Mouse (Mus musculus): ENCODE measurements around the gene Tbl1x.

Gene Tbl1x

DNA sequence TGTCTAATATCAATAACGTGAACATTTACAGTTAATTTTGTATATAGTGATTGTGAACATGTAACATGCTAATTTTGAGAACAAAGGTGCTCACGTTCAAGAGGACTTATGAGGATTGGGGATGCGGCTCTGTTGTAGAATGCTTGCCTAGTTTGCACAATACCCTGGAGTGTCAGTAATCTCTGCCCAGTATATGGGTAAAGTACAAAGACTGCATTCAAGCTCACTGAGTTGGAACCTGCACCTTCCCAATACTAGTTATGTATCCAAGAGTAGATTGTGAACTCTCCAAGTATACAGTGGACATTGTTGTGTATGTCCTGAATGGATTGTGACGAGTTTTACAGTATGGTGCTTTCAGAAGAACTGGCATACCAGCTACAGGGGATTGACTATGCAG lies 33.7 kb downstream of the Tbl1x start:
- DNase-seq (ENCODE audit: low spot score in 2 of 2), result no peak

DNA sequence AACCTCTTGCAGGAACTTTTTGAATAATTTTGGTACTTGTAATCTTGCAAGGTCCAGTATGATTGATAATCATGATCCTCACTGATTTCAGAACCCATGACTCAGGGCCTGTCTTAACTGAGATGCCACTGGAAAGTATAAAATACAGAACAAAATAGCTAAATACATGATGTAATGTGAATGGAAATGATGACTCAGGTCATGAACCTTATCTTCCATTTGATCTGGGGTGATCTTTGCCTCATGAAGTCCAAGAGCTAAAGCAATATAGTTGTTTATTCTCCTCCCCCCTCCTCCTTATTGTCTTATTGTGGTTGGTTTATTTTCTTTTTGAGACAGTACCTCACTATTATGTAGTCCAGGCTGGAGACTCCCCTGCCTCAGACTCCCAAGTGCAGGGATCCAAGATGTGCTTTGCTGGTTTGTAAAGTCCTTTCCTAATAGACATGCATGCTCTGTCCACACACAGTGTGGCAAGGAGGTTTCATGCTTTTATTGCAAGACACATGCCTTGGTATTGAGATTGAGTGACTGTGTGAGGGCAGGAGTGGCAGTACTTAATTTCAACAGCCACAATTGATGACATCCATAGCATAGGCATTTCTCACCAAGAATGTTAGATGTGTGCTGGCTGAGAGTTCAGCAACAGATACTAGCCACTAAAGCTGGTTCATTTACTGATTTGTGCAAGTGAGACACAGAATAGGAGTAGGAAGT lies 34.7 kb downstream of the Tbl1x start:
- no peak for DNase-seq (ENCODE audit: low spot score in 2 of 2)

DNA sequence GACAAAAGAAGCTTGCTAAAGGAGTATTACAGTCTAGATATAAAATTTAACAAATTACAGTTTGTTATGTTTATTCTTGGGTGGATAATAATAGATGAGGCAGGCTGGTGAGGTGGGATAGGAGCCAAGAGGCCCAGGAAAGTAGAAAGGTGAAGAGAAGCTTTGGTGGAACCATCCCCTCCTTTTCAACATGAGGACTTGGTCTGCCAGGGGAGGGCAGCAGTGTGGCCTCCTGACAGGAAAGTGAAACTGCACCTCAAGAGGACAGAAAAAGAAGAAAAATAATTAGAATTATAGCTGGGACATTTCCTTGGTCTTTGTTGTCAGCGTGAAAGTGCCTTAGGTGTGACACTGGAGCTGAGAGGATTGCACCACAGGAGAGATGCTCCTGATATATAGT lies 35.6 kb downstream of the Tbl1x start:
- peak in 1 of 2 experiments; percentile 27 for DNase-seq (ENCODE audit: low spot score in 2 of 2)

DNA sequence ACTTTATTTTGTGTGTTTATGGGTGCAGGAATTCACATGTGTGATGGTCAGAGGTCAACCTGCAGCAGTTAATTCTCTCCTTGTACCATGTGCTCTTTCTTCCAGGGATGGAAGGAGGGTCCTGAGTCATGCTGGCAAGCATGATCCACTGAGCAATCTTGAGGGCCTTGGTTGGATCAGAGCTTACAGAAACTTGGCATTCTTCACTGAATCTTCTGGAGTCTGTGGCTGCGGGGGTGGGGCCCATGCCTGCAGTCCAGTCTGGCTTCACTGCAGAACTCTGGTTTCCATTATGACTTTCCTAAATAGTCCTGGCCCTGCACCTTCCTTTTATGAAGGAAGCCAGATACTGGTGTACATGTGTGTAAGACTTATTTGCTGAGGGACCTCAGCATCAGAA lies 38.1 kb downstream of the Tbl1x start:
- no peak for DNase-seq (ENCODE audit: low spot score in 2 of 2)

DNA sequence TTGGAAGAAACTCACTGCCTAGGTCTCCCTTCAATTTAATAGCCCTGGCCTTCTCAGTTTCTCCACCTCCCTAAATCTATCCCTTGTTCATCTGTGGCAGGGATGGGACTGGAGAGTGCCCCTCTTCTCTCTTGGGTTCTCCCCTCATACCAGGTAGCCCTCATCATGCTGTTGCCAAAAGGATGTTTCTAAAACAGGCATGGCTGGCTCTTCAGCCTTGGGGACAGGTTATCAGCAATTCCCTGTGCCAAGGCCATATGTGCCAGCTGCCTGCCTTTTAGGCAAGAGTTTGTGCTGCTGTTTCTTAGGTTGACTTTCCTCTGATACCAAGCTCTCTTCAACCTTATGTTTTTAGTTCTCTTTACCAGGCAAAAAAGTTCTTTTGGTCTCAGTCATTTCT lies 39.6 kb downstream of the Tbl1x start:
- no peak for DNase-seq (ENCODE audit: low spot score in 2 of 2)

DNA sequence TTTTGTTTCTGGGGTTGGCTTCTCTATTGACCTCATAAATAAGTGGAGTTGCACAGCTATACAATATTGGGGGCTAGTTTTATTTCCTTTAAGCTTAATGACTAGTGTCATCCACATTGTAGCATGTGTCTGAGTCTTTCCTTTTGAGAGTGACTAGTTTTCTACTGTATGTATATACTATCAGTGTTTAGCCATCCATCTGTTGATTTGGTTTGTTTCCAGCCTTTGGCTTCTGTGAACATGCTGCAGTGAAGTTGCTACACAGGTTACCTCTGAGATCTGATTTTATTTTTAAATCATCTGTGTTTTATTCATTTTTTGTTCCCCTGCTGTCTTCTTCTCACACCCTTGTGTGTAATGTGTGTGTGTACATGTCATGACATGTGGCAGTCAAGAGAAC lies 40.5 kb downstream of the Tbl1x start:
- no peak for DNase-seq (ENCODE audit: low spot score in 2 of 2)

DNA sequence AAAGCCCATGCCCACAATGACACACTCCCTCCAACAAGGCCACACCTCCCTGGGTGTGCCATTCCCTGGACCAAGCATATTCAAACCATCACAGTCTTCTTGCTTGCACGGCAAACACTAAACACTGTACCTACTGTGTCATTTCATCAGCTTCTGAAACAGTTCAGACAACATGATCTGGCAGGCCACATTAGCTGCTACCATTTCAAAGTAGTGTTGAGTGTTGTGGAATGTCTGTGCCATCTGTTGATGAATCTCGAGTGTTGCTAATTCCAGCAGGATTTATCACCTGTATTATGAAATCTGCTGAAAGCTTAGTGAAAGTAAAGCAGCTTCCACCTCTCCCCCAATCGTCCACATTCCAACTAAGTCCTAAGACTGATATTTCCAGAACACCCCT lies 41.3 kb downstream of the Tbl1x start:
- DNase-seq (ENCODE audit: low spot score in 2 of 2), result no peak

DNA sequence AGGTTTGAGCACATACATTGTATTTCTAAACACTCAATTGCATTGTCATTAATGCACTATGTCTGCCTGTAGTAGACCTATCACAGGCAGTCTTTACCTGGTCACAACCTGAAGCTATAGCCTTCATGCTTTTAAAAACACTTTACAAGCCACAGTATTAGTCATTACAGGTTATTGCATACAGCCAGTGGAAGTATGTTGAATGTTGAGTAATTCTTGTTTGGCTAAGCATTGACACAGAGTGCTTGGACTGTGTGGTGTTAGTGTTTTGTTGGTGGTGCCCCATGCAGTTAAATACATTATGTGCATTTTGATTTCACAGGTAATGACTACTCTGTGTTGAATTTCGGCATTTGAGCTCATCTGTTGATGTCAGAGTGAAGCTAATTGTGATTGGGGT lies 45.2 kb downstream of the Tbl1x start:
- DNase-seq (ENCODE audit: low spot score in 2 of 2), result no peak

DNA sequence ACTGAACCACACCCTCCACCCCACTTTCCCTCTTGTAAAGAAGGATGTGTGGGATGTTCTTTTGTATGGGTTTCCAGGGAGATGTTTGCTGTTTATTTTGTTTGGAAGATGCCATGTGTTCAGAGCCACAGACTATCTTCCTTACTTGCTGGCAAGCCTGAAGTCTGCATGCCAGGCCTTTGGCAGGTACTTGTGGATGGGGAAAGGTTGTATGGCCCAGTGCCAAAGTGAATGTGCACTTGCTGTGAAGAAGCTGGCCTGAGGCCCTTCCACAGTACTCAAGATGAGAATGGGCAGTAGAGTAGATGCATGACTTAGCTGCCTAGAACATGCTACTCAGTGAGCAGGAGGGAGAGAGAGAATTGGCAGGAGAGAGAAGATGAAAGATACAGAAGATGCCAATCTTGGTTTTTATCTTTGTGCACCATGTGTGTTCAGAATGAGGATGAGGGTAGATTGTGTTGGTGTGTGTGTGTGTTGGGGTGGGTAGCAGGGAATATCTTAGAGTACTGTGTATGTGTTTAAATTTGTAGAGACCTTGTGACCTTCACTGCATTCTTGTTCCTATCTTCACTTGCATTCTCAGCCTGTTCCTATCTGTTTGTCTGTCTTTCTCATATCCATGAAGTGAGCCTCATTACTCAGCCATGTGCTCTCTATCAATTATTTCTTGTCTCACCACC lies 48.5 kb downstream of the Tbl1x start:
- DNase-seq (ENCODE audit: low spot score in 2 of 2), result no peak

DNA sequence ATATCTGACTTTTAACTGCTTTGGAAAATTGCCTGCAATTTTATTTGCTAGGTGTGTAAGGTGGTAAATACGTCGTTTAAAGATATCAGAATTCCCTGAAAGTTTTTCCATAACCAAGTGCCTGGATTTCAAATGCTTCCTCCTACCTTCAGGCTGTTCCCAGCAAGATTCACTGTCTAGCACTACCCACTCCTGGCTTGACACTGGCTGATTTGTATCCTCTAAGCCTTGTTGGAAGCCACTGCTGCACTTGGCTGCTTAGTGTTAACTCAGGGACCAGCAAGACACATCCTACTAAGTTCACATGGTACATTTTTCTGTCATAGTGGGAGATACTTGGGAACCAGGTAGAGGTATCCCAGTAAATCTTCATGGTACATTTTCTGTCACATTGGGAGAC lies 52.8 kb downstream of the Tbl1x start:
- no peak for DNase-seq (ENCODE audit: low spot score in 2 of 2)

DNA sequence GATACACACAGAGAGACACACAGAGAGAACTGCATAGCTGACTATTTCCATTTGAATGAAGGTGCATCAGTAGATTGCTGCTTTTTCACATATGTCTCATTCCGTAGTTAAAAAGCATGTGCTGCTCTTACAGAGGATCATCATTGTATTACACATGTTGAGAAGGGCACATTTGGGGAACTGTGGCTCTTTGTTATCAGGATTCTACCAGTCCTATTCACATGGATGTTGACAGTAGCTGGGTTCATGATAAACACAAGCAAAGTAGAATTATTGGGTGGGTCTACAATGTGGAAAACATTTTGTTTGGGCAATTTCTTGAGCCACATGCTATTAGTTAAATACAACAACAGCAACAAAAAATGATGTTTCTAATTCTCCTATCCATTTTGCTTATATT lies 55.9 kb downstream of the Tbl1x start:
- DNase-seq (ENCODE audit: low spot score in 2 of 2), result no peak

DNA sequence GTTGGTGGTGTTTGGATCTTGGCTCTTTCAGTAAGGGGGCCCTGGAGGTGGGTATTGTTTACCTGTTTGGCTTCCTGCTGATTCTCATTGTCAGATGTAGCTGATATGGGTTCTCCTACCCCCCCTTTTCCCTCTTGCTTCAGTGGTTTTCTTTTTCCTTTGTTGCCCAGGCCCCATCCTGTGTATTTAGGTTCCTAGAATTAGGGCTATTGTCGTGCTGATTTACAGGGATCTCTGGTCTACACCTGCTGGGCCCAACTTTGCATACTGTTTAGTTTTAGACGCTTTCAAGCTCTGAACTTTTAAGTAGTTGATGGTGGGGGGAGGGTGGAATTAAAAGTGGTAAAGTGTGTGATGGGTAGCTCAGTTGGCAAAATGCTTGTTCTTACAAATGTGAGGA lies 57.2 kb downstream of the Tbl1x start:
- no peak for DNase-seq (ENCODE audit: low spot score in 2 of 2)

DNA sequence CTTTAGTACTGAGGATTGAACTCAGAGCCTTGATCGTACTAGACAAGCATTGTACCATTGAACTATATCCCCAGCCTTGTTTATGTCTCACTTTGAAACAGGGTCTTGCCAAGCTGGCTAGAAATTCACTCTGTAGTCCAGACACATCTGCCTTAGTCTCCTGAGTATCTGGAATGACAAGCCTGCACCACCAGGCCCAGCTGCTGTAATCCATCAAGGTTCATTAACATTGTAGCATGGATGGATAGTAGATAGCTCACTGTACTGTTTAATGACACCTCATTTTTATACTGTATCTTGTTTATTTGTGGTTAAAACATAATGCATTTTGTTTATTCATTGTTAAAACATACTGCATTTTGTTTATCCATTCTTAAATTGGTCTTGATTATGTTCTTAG lies 62.9 kb downstream of the Tbl1x start:
- DNase-seq (ENCODE audit: low spot score in 2 of 2), result no peak

DNA sequence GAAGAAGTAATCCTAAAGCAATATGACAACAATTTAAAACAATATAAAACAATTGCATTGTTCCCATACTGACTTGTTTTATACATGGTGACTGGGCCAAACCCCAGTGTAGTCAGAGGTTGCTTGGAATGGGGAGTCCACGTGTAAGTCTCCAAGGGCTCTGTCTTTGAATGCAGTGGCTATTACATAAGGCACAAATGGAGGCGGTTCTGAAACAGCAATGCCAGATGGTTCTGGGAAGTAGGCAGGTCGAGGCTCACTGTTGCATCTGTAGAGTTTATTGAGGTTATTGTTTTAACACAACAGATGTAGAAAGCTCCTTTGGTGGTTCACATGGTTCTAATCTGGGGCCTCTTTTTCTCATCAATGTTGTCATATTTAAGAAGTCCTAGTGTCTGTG lies 66.3 kb downstream of the Tbl1x start:
- DNase-seq (ENCODE audit: low spot score in 2 of 2), result no peak

DNA sequence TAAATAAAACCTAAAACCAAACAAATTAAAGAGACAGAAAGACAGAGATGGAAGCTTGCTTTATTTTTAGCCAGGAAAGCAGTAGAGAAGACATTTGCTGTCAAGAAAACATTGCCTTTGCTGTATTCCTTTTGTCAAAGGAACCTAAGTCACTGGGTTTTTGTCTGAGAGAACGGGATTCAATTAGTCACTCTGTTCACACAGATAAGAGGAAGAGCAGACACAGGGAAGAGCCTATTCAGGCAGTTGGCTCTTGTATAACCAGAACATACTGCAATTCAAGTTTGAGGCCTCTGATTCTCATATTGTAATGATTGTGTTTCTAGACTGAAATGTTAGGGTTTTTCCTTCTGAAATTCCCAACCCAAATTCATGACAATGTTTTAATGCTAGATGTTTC lies 67.4 kb downstream of the Tbl1x start:
- DNase-seq (ENCODE audit: low spot score in 2 of 2), result no peak

DNA sequence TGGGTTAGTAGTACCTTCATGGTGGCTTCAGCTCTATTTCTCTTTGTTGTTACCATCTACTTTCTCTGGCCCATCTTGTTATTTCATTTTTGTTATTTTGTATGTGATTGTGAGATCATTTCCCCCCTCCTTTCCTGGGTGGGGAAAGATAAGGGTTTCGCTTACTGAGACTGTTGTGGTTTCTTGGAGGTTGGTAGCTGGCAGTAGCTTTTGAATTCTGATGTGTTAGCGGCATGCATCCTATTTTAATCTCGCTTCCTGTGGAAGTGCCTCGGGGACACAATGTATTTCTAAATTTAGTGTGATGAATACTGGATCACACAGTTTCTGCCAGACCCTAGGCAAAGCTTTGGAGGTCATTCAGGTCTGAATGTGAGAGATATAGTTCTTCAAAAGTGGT lies 69.2 kb downstream of the Tbl1x start:
- DNase-seq (ENCODE audit: low spot score in 2 of 2), result no peak

DNA sequence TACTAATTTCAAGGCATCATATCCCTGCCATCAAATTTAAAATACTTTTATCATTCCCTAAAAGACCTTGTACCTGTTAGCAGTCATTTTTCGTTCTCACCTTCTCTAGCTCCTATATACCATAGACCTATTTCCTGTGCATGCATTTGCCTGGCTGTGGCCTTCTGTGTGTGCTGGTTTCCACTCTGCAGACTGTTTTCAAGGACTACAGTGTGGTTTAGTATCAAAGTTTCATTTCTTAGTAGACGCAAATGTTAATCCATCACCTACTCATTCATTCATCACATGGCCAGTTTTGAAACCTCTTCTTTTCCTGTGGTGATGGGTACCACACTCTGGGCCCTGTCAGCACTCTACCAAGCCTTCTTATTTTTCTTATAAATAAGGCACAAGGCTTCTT lies 75.2 kb downstream of the Tbl1x start:
- no peak for DNase-seq (ENCODE audit: low spot score in 2 of 2)

DNA sequence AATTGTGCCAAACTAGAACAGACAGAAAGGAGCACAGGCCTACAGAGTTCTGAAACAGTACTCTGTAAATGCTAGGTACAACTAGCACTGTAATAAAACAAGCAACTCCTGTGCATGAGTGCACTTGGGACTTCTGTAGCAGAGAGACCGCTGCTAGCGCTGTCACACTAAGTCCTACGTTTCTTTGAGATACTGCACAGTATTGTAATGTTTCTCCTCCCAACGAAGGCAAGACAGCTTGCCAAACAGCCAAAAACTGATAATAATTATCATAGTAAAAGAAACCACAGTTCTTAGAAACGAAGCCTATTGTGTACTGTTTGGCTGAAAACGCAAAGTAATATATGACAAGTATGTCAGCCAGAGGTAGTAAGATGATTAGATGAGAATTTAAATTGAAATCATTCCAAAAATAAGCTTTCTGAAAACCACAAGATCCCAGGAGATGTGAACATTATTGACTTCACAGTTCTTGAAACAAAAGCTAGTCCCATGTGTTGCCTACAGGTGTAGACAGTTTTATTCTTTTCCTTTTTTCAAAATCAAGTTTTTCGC lies 83.9 kb downstream of the Tbl1x start:
- DNase-seq (ENCODE audit: low spot score in 2 of 2), result no peak

DNA sequence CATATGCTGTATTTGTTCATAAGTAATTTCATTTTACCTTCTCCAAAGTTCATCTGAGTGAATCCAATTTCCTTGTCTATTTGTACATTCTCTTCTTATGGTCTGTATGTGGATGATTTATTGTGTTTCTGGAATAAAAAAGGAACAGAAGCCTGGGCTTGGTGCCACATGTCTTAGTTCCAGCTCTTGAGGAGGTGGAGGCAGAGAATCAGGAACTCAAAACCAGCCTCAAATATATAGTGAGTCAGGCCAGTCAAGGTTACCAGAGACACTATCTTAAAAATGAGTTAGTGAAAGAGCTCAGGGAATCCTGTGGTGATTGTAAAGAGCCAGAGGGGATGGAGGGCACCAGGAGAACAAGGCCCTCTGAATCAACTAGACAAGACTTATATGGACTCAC lies 86.9 kb downstream of the Tbl1x start:
- DNase-seq (ENCODE audit: low spot score in 2 of 2), result no peak

DNA sequence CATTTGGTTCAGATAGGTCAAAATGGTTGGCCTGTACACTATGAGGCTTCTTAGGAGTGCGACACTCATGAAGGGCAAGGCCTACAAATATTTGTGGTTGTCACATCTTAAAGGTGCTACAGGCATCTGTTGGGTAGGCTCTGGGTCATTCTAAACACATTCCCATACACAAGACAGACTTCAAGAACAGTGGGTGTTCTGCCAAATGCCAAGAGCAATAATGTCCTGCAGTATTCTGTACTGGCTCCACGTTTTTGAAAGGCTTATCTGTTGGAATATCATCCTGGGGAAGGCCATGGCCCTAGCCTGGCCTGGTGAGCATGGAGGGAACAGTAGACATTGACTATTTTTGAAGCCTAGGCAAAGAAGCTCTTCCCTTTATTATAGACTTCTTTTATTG lies 87.9 kb downstream of the Tbl1x start:
- no peak for DNase-seq (ENCODE audit: low spot score in 2 of 2)

DNA sequence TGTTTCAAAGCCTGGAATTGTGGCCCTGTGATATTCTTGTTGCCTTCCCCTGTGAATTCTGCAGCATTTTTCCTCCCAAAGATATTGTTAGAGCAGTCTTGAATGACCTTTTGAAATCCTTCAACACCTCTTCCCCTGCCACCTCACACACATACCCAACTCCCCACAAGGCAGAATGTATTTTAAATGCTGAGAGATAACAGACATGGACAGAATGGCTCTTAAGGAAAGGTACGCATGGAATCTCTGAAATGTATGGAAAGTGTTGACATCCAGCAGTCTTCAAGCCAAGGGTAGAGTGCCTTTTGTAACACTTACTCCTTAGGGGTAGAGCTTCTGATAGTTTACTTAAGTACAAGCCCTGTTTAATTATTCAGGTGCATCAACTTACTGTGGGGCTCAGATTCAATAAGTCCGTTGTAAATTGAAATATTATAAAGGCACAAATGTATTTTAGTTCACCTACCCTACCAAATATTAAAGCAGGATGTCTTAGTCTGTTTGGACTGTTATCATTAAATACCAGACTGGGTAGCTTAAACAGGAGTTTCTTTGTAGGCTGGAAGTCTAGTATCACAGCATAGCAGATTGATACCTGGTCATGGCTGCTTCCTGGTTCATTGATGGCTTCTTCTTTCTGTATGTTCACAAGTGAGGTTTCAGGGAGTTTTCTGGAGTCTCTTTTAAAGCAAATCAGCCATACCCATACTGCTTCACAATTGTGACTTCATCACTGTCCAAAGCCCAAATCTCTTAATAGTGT lies 92.9 kb downstream of the Tbl1x start:
- DNase-seq (ENCODE audit: low spot score in 2 of 2), result no peak

DNA sequence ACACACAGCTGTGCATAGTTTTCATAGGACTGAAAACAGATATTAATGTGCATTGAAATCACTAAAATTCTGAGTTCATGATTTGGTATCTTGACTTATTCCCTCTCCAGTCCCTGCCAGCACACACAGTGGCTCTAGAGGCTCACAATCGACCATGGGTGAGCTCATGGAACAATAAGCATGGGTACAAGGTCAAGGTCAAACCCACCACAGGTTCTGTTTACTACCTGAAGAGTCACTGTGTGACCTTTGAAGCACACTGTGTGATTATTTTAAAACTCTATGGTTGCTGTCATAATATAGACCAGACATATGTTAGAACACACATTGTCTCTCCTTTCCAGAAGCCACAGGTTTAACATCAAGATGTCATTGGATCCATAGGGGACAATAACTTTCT lies 96.7 kb downstream of the Tbl1x start:
- DNase-seq (ENCODE audit: low spot score in 2 of 2), result no peak

Measured in spleen, postnatal 10 days (tissue).